ENCODE assay signal across 9 mouse cellular contexts in the genomic region with DNA sequence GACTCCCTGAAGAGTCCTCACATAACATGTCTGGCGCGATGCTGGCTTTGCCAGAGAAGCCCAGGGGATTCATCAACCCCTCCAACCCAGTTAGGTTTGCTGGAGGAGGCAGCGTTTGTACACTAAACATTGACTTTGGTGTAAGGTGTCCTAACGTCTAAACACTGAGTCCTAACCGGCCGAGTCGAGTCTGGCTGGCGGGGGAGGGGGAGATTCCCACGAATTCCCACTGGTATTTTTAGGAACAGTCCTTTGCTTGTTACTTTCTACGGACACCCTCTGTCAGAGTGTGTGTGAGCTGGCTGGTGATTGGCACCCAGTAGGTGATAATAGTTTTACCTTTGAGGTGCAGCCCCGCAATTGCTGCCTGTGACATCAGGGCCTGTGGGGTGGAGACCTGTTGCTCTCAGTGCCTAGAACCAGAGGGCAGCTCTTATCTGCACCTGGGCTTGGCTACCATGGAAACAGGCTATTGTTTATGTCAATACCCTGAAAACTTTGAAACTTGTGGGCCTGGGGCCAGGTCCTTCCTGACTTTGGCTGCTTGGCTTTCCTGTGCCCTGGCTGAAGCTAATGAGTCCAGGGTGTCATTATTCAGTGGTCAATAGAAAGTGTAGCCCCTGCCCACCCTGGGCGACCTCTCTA. TPM values are rescaled to one million over a fixed set of nuclear protein-coding genes. Genes with fewer than 3 reads are reported as not detected.
DNase-seq lines count a peak whose midpoint lies in the region; ATAC-seq lines count a peak whose summit lies in the region.
"Had no signal": no experiment of that assay in that cellular context is flagged by ENCODE, and none has a peak within 500 bp of the region (broad histone marks: within the 10 kb centered on the region; RNA-seq: fewer than 3 reads in every experiment).

No protein-coding gene starts in this region.

- H3K4me2 ChIP-seq in heart, embryonic 12.5 days = peak overlapping the region; percentile 26

- no peak overlapping the region for H3K4me3 ChIP-seq in heart, embryonic 12.5 days
- H3K4me3 ChIP-seq: erythroblast, embryonic 14.5 days had no signal

- H3K36me3 ChIP-seq in heart, embryonic 12.5 days = peaks cover 37% of the 10 kb centered on the region

- no peaks in the 10 kb centered on the region for H3K27me3 ChIP-seq in heart, embryonic 12.5 days (replicated peaks)

- WGBS in heart, embryonic 12.5 days = 6% methylated on average over 12 of the region's 12 CpGs

- H3K9me3 ChIP-seq in heart, embryonic 12.5 days (replicated peaks) = no peaks in the 10 kb centered on the region

- no peak overlapping the region for H3K9ac ChIP-seq in heart, embryonic 12.5 days

- DNase-seq in CD4-positive helper T cell, adult 2 months (ENCODE audit: low read depth, low spot score) = peak; percentile 20
- DNase-seq in MN1 (ENCODE audit: low spot score) = peak; percentile 28
- DNase-seq in kidney, postnatal 36 days = peak; percentile 60 to 68
- DNase-seq in cerebellum, postnatal 14 days = no peak
- no peak for DNase-seq in retina, postnatal 1 day

- peaks cover 50% of the 10 kb centered on the region for H3K4me1 ChIP-seq in heart, embryonic 12.5 days (replicated peaks)

- H3K27ac ChIP-seq in heart, embryonic 12.5 days (ENCODE audit: poor library complexity, severe bottlenecking) = peak overlapping the region; percentile 86

- ATAC-seq in heart, embryonic 12.5 days (ENCODE audit: insufficient number of reproducible peaks, low FRiP score) = peak; percentile 73
- ATAC-seq in megakaryocyte progenitor cell, adult 5-6 weeks (replicated peaks; ENCODE audit: poor library complexity) = peak; percentile 44; the same call in 1 of the 2 replicates
- no peak for ATAC-seq in erythroblast, adult 5-6 weeks (replicated peaks; ENCODE audit: low FRiP score, poor library complexity, severe bottlenecking)

RNA-seq across cellular contexts. Expression of gene Gm45521, which starts 4.4 kb away (rescaled TPM):
- polyA plus RNA-seq in heart, embryonic 12.5 days (2016; fragmentation: Nextera tagmentation; extraction: Ambion mirVana) = not detected in 2 replicates
- total RNA-seq in megakaryocyte progenitor cell, adult 5-6 weeks (2015) = not detected in 2 replicates
- not detected in 2 replicates for total RNA-seq in megakaryocyte progenitor cell, adult 5-6 weeks (2017)
- not detected in 2 replicates for total RNA-seq in erythroblast, adult 5-6 weeks (2015; ENCODE audit: low replicate concordance)
- not detected in 2 replicates for total RNA-seq in erythroblast, adult 5-6 weeks (2017; ENCODE audit: low replicate concordance)
- polyA plus RNA-seq: erythroblast, embryonic 14.5 days had no signal

RNA-seq across cellular contexts. Expression of gene Dnase1l3, which starts 41.6 kb away (rescaled TPM):
- polyA plus RNA-seq in heart, embryonic 12.5 days (2016; fragmentation: Nextera tagmentation; extraction: Ambion mirVana) = 0.04 TPM in 1 of 2 replicates, not detected in the other
- total RNA-seq in megakaryocyte progenitor cell, adult 5-6 weeks (2015) = 0.05 and 0.12 TPM in 2 replicates
- not detected in 2 replicates for total RNA-seq in megakaryocyte progenitor cell, adult 5-6 weeks (2017)
- total RNA-seq in erythroblast, adult 5-6 weeks (2015; ENCODE audit: low replicate concordance) = 0.19 TPM in 1 of 2 replicates, not detected in the other
- not detected in 2 replicates for total RNA-seq in erythroblast, adult 5-6 weeks (2017; ENCODE audit: low replicate concordance)
- polyA plus RNA-seq: erythroblast, embryonic 14.5 days had no signal

RNA-seq across cellular contexts. Expression of gene Abhd6, which starts 50.0 kb away (rescaled TPM):
- polyA plus RNA-seq in heart, embryonic 12.5 days (2016; fragmentation: Nextera tagmentation; extraction: Ambion mirVana) = 9.9 and 10.1 TPM in 2 replicates
- 0.47 and 0.56 TPM in 2 replicates for total RNA-seq in megakaryocyte progenitor cell, adult 5-6 weeks (2015)
- total RNA-seq in megakaryocyte progenitor cell, adult 5-6 weeks (2017) = 0.54 TPM in 2 replicates
- total RNA-seq in erythroblast, adult 5-6 weeks (2015; ENCODE audit: low replicate concordance) = not detected in 2 replicates
- not detected in 2 replicates for total RNA-seq in erythroblast, adult 5-6 weeks (2017; ENCODE audit: low replicate concordance)
- polyA plus RNA-seq: erythroblast, embryonic 14.5 days had no signal

Comparison
In these comparisons a context has a peak if more than half of its experiments do, and no peak if none do; other contexts are left out.
1. DNase-seq: peak in CD4-positive helper T cell, adult 2 months (single experiment), MN1 (single experiment) and kidney, postnatal 36 days (2 of 2); none in cerebellum, postnatal 14 days (0 of 2) and retina, postnatal 1 day (single experiment).